Mouse (Mus musculus) CH12.LX (cell line): ENCODE results near the gene Abca4. TPM values are rescaled to one million over a fixed set of nuclear protein-coding genes. Genes with fewer than 3 reads are reported as not detected.

Experiments
- DNase-seq: peaks from one replicate; pipeline ENCODE4 v3.0.0-alpha.2; 2013; ENCODE audit errors: extremely low read depth
- H3K27ac ChIP-seq: 2 replicates; pipeline ENCODE4 v1.5.1; 2012; ENCODE audit warnings: low read depth, mild to moderate bottlenecking, control low read depth, moderate library complexity; ENCODE audit not compliant: insufficient read depth
- H3K27me3 ChIP-seq: replicated peaks from 2 replicates; pipeline ENCODE3; 2012; ENCODE audit warnings: inconsistent platforms
- H3K36me3 ChIP-seq, 2 experiments: replicated peaks in 1 of 2; 2 replicates each; pipeline versions ENCODE3 to v1.6.1; 2012; ENCODE audit warnings: inconsistent platforms in 1 of 2, low read length in 1 of 2, mild to moderate bottlenecking in 1 of 2, mixed read lengths in 1 of 2, moderate library complexity in 1 of 2; ENCODE audit not compliant: control insufficient read depth in 1 of 2, insufficient read depth in 1 of 2
- H3K4me1 ChIP-seq, 2 experiments: 2 replicates each; pipeline ENCODE4 v1.6.1; 2012; ENCODE audit warnings: inconsistent platforms in 1 of 2, moderate library complexity in 1 of 2; ENCODE audit not compliant: insufficient read depth in 2 of 2, control insufficient read depth in 1 of 2
- H3K4me2 ChIP-seq: 2 replicates; pipeline ENCODE4 v1.6.1; 2012; ENCODE audit warnings: low read depth, mild to moderate bottlenecking, control low read depth; ENCODE audit not compliant: poor library complexity, insufficient read depth, severe bottlenecking
- H3K4me3 ChIP-seq, 3 experiments: fragments of 150-350 bp in 1 of 3; sonication (generic) in 1 of 3; replicated peaks in 1 of 3; 2 replicates each; pipeline versions ENCODE3 to v1.5.1; 2011 to 2012; ENCODE audit warnings: low read depth in 2 of 3, low read length in 2 of 3, mild to moderate bottlenecking in 2 of 3, moderate library complexity in 2 of 3, control low read depth in 1 of 3, improper control_type of control experiment in 1 of 3, inconsistent platforms in 1 of 3, mixed read lengths in 1 of 3; ENCODE audit not compliant: poor library complexity in 1 of 3
- H3K79me2 ChIP-seq: replicated peaks from 2 replicates; pipeline ENCODE4 v1.6.1; 2012; ENCODE audit warnings: mild to moderate bottlenecking, moderate library complexity; ENCODE audit not compliant: control insufficient read depth, poor library complexity, insufficient read depth, severe bottlenecking; ENCODE audit errors: extremely low read depth
- H3K9ac ChIP-seq: 2 replicates; pipeline ENCODE4 v1.6.1; 2012; ENCODE audit warnings: low read depth, mild to moderate bottlenecking, control low read depth, moderate library complexity; ENCODE audit not compliant: insufficient read depth
- H3K9me3 ChIP-seq: replicated peaks from 2 replicates; pipeline ENCODE3; 2012; ENCODE audit warnings: low read length, inconsistent platforms, mixed read lengths
- CHD1 ChIP-seq: IDR thresholded peaks from 2 replicates; pipeline ENCODE4 v1.6.1; 2012; ENCODE audit warnings: low read depth, low read length, improper control_type of control experiment, inconsistent platforms
- CHD2 ChIP-seq: IDR thresholded peaks from 2 replicates; pipeline ENCODE4 v1.6.1; 2011; ENCODE audit warnings: low read length, improper control_type of control experiment
- CTCF ChIP-seq, 2 experiments: IDR thresholded peaks in 1 of 2; conservative IDR thresholded peaks in 1 of 2; 2 replicates each; pipeline ENCODE4 v1.5.1; 2011 to 2012; ENCODE audit warnings: low read depth in 2 of 2, low read length in 2 of 2, improper control_type of control experiment in 1 of 2, inconsistent platforms in 1 of 2, mild to moderate bottlenecking in 1 of 2, moderate library complexity in 1 of 2
- ELF1 ChIP-seq: IDR thresholded peaks from 2 replicates; pipeline ENCODE4 v1.6.1; 2014; ENCODE audit warnings: low read depth, mild to moderate bottlenecking, inconsistent platforms, low read length, improper control_type of control experiment
- EP300 ChIP-seq: IDR thresholded peaks from 2 replicates; pipeline ENCODE4 v1.6.1; 2011; ENCODE audit warnings: low read length, improper control_type of control experiment
- ETS1 ChIP-seq: conservative IDR thresholded peaks from 2 replicates; pipeline ENCODE4 v1.6.1; 2012; ENCODE audit warnings: low read depth, mild to moderate bottlenecking, inconsistent platforms, low read length, improper control_type of control experiment, moderate library complexity
- HCFC1 ChIP-seq: IDR thresholded peaks from 2 replicates; pipeline ENCODE4 v1.6.1; 2012; ENCODE audit warnings: low read depth, mild to moderate bottlenecking, inconsistent platforms, low read length, improper control_type of control experiment
- IRF4 ChIP-seq: IDR thresholded peaks from 2 replicates; pipeline ENCODE4 v1.6.1; 2014; ENCODE audit warnings: low read depth, mild to moderate bottlenecking, inconsistent platforms, low read length, improper control_type of control experiment
- JUN ChIP-seq: IDR thresholded peaks from 2 replicates; pipeline ENCODE4 v1.6.1; 2011; ENCODE audit warnings: low read depth, mild to moderate bottlenecking, low read length, improper control_type of control experiment, moderate library complexity; ENCODE audit not compliant: insufficient read depth
- MAFK ChIP-seq: IDR thresholded peaks from 2 replicates; pipeline ENCODE4 v1.6.1; 2011; ENCODE audit warnings: low read length, improper control_type of control experiment; ENCODE audit not compliant: insufficient replicate concordance
- MAX ChIP-seq: IDR thresholded peaks from 2 replicates; pipeline ENCODE4 v1.6.1; 2011; ENCODE audit warnings: low read length, improper control_type of control experiment
- MAZ ChIP-seq: IDR thresholded peaks from 2 replicates; pipeline ENCODE4 v1.6.1; 2012; ENCODE audit warnings: low read depth, mild to moderate bottlenecking, inconsistent platforms, low read length, improper control_type of control experiment, moderate library complexity
- MXI1 ChIP-seq: IDR thresholded peaks from 2 replicates; pipeline ENCODE4 v1.6.1; 2011; ENCODE audit warnings: mild to moderate bottlenecking, low read depth, low read length, improper control_type of control experiment
- MYC ChIP-seq: IDR thresholded peaks from 2 replicates; pipeline ENCODE4 v1.6.1; 2011; ENCODE audit warnings: low read depth, mild to moderate bottlenecking, improper control_type of control experiment, low read length
- NELFE ChIP-seq: IDR thresholded peaks from 2 replicates; pipeline ENCODE4 v1.6.1; 2011; ENCODE audit warnings: low read depth, low read length, improper control_type of control experiment
- POLR2AphosphoS2 ChIP-seq: IDR thresholded peaks from 2 replicates; pipeline ENCODE4 v1.6.1; 2011; ENCODE audit warnings: low read depth, low read length, improper control_type of control experiment
- RAD21 ChIP-seq: IDR thresholded peaks from 2 replicates; pipeline ENCODE4 v1.6.1; 2011; ENCODE audit warnings: low read depth, mild to moderate bottlenecking, low read length, improper control_type of control experiment, moderate library complexity
- RCOR1 ChIP-seq: conservative IDR thresholded peaks from 2 replicates; pipeline ENCODE4 v1.6.1; 2012; ENCODE audit warnings: low read depth, mild to moderate bottlenecking, inconsistent platforms, low read length, improper control_type of control experiment
- SMC3 ChIP-seq: IDR thresholded peaks from 2 replicates; pipeline ENCODE4 v1.6.1; 2011; ENCODE audit warnings: low read depth, low read length, improper control_type of control experiment
- USF1 ChIP-seq: IDR thresholded peaks from 2 replicates; pipeline ENCODE4 v1.6.1; 2014; ENCODE audit warnings: low read depth, mild to moderate bottlenecking, inconsistent platforms, low read length, improper control_type of control experiment
- USF2 ChIP-seq: conservative IDR thresholded peaks from 2 replicates; pipeline ENCODE4 v1.6.1; 2011; ENCODE audit warnings: low read depth, low read length, improper control_type of control experiment
- ZC3H11A ChIP-seq: IDR thresholded peaks from 2 replicates; pipeline ENCODE4 v1.6.1; 2012; ENCODE audit warnings: low read depth, mild to moderate bottlenecking, inconsistent platforms, low read length, improper control_type of control experiment
- ZKSCAN1 ChIP-seq: IDR thresholded peaks from 2 replicates; pipeline ENCODE4 v1.6.1; 2012; ENCODE audit warnings: low read depth, inconsistent platforms, low read length, improper control_type of control experiment, borderline replicate concordance
- ZNF384 ChIP-seq: IDR thresholded peaks from 2 replicates; pipeline ENCODE4 v1.6.1; 2012; ENCODE audit warnings: low read depth, low read length, improper control_type of control experiment, inconsistent platforms
- dilution Hi-C: fragments of 300-500 bp; cut with MboI; formaldehyde crosslinking; loops from 2 replicates; pipeline ENCODE4 v1.14.3; 2020; ENCODE audit warnings: low sequenced_read_pairs; ENCODE audit not compliant: extremely low pct_unique_long_range_greater_than_20kb, extremely low pct_ligation_motif_present
- in situ Hi-C: fragments of 300-500 bp; cut with MboI; formaldehyde crosslinking; loops from 3 replicates; pipeline ENCODE4 v1.14.3; 2019; ENCODE audit warnings: low sequenced_read_pairs, low pct_ligation_motif_present, low pct_unique_long_range_greater_than_20kb, mixed read lengths
- polyA plus RNA-seq: library from polyadenylated mRNA; unstranded; fragments of >175 nt; gene quantifications from 2 replicates; pipeline ENCODE4 v1.2.1, GENCODE M21; 2012; ENCODE audit warnings: low read depth; ENCODE audit not compliant: insufficient read length
- total RNA-seq, 2 experiments: library from RNA; depleted of rRNA; stranded (reverse); fragments of 300-350 nt in 1 of 2; fragments of >200 nt in 1 of 2; gene quantifications; 2 replicates each; pipeline ENCODE4 v1.2.3; 2012 to 2014

Gene Abca4
- total and polyA plus RNA-seq, 3 experiments = 0.34 to 0.57 (median 0.46) TPM

- no peak for TF ChIP-seq MAFK
- TF ChIP-seq ZKSCAN1 = no peak
- TF ChIP-seq MAX = no peak
- no peak for TF ChIP-seq USF1
- no peak for TF ChIP-seq HCFC1
- no peak for TF ChIP-seq JUN
- no peak for TF ChIP-seq CTCF (conservative IDR thresholded peaks at IDR 0.05 in 1 of 2, IDR thresholded peaks at IDR 0.05 in 1 of 2; ENCODE audit: low read depth in 2 of 2, low read length in 2 of 2)
- no peak for TF ChIP-seq POLR2AphosphoS2
- no peak for TF ChIP-seq CHD1
- TF ChIP-seq EP300 = no peak
- no peak for TF ChIP-seq ZNF384
- TF ChIP-seq MYC = no peak
- TF ChIP-seq NELFE = no peak
- no peak for TF ChIP-seq USF2
- TF ChIP-seq MAZ = no peak
- no peak for TF ChIP-seq IRF4
- no peak for TF ChIP-seq RCOR1
- H3K4me2 ChIP-seq = no peak overlapping the region
- dilution Hi-C loops = no loop called here
- in situ Hi-C loops = no loop called here
- H3K4me1 ChIP-seq = peaks cover 3 to 13% of the 10 kb centered on the region in 2 experiments; a peak in 3 of 4 replicates
- H3K27ac ChIP-seq = no peak overlapping the region
- H3K9me3 ChIP-seq = no peaks in the 10 kb centered on the region
- H3K4me3 ChIP-seq = no peak overlapping the region
- H3K27me3 ChIP-seq = no peaks in the 10 kb centered on the region
- no peak overlapping the region for H3K9ac ChIP-seq
- DNase-seq = no peak
- H3K36me3 ChIP-seq = no peaks in the 10 kb centered on the region
- H3K79me2 ChIP-seq = no peaks in the 10 kb centered on the region
Observed at GRCm38 (mm10) chr3:122207766-122208165, 163.5 kb downstream of the Abca4 start.

- Histone ChIP-seq H3K36me3 (no peaks in the 10 kb centered on the region), H3K9me3 (no peaks in the 10 kb centered on the region), H3K9ac (peak overlapping the region; percentile 72), H3K27me3 (no peaks in the 10 kb centered on the region), H3K4me3 (peak overlapping the region in 1 of 3 experiments; percentile 14), H3K27ac (no peak overlapping the region), H3K4me1 (peaks cover 3 to 13% of the 10 kb centered on the region in 2 experiments; a peak in 3 of 4 replicates), H3K4me2 (peak overlapping the region; percentile 99), H3K79me2 (no peaks in the 10 kb centered on the region)
- TF ChIP-seq ETS1 (no peak), CTCF (conservative IDR thresholded peaks at IDR 0.05 in 1 of 2, IDR thresholded peaks at IDR 0.05 in 1 of 2; ENCODE audit: low read depth in 2 of 2, low read length in 2 of 2) (peak in 1 of 2 experiments; percentile 35; a peak in 1 of 4 replicates), MAX (peak; percentile 37; the same call in 1 of the 2 replicates), ZC3H11A (no peak), CHD2 (no peak), ELF1 (no peak), SMC3 (no peak), MXI1 (no peak; the same call in 1 of the 2 replicates), JUN (no peak), MAZ (0 out of 2 replicates have a peak, but pooled peaks have one; percentile 20), RCOR1 (no peak), RAD21 (peak; percentile 31), POLR2AphosphoS2 (no peak)
- DNase-seq = no peak
- dilution Hi-C loops (no loop called here), in situ Hi-C loops (no loop called here)
Observed at GRCm38 (mm10) chr3:122208296-122209225, 164.3 kb downstream of the Abca4 start.
